Mouse (Mus musculus): Measurements from ENCODE around the gene Orm2. TPM values are rescaled to one million over a fixed set of nuclear protein-coding genes. Genes with fewer than 3 reads are reported as not detected.

Orm2 gene
- total and polyA plus RNA-seq, 2 experiments from 2014 or later: not detected

DNA sequence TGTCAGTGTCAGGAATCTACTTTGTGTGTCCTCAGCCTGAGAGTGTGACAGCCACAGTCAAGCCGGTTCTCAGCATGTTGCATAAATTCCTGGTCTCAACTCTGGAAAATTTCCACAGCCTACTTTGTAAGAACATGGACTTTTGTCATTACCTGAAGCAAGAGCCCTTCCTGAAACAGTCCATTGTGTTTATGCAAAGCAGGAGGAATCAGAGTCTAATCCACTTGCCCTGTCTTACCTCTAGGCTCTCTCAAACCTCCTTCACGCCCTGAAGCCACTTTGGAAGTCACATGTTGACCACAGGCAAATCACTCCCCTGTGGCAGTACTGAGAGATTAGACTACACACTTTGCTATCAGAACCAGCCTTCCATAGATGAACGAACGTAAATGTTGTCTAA is 19.8 kb upstream of the Orm2 start:
- Histone ChIP-seq H3K4me2 (ENCODE audit: low read depth) (no peak overlapping the region), H3K9me3 (ENCODE audit: low read length) (no peaks in the 10 kb centered on the region), H3K4me3 (ENCODE audit: low read depth, low read length) (no peak overlapping the region), H3K4me1 (ENCODE audit: insufficient read depth) (no peaks in the 10 kb centered on the region), H3K27ac (ENCODE audit: low read depth, low read length) (no peak overlapping the region), H3K9ac (no peak overlapping the region), H3K27me3 (ENCODE audit: insufficient read depth, low read length) (no peaks in the 10 kb centered on the region), H3K36me3 (ENCODE audit: insufficient read depth) (no peaks in the 10 kb centered on the region)
- 67% methylated on average over 4 of the region's 4 CpGs for WGBS
- DNase-seq: no peak
- ATAC-seq: no peak
- no peak for TF ChIP-seq CTCF (IDR thresholded peaks at IDR 0.05; ENCODE audit: low read depth)

DNA sequence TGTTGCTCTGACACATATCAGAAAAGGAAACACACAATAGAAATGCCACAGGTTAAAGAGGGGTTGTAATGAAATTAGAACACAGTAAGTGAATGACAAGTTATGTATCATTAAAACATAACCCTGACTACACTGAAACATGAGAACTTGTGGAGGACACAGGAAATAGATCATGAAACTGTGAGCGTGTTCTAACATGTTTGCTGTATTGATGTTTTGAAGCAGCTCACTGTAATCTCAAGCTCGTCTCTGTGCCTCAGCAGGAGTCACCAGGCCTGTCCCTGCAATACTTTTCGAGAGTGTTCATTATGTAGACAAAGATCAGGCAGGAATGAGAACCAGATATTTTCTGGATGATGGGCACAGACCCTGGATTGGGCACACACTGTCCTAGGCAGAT is 18.6 kb upstream of the Orm2 start:
- Histone ChIP-seq H3K4me2 (ENCODE audit: low read depth) (no peak overlapping the region), H3K9me3 (ENCODE audit: low read length) (no peaks in the 10 kb centered on the region), H3K4me1 (ENCODE audit: insufficient read depth) (no peaks in the 10 kb centered on the region), H3K4me3 (ENCODE audit: low read depth, low read length) (no peak overlapping the region), H3K27me3 (ENCODE audit: insufficient read depth, low read length) (no peaks in the 10 kb centered on the region), H3K9ac (no peak overlapping the region), H3K27ac (ENCODE audit: low read depth, low read length) (no peak overlapping the region), H3K36me3 (ENCODE audit: insufficient read depth) (no peaks in the 10 kb centered on the region)
- DNase-seq (no peak), ATAC-seq (no peak)
- TF ChIP-seq CTCF (IDR thresholded peaks at IDR 0.05; ENCODE audit: low read depth): no peak
- 74% methylated on average over 3 of the region's 3 CpGs for WGBS

- no peak within 1 kb of the TSS for H3K27ac ChIP-seq (ENCODE audit: low read depth, low read length)
- no peaks in the 10 kb centered on the region for H3K27me3 ChIP-seq (ENCODE audit: insufficient read depth, low read length)
- no peak within 1 kb of the TSS for H3K9ac ChIP-seq
- WGBS: 90% methylated on average over 8 of the region's 8 CpGs
- no peak for TF ChIP-seq CTCF (IDR thresholded peaks at IDR 0.05; ENCODE audit: low read depth)
- H3K36me3 ChIP-seq (ENCODE audit: insufficient read depth): no peaks in the 10 kb centered on the region
- no peak within 1 kb of the TSS for H3K4me2 ChIP-seq (ENCODE audit: low read depth)
- no peaks in the 10 kb centered on the region for H3K4me1 ChIP-seq (ENCODE audit: insufficient read depth)
- H3K4me3 ChIP-seq (ENCODE audit: low read depth, low read length): no peak within 1 kb of the TSS
- no peak for DNase-seq
- no peak for ATAC-seq
- H3K9me3 ChIP-seq (ENCODE audit: low read length): no peaks in the 10 kb centered on the region
Observed at GRCm38 (mm10) chr4:63344295-63344694, 18.0 kb upstream of the Orm2 start, which contains the start of gene Orm1. Orm1 (plus strand) TSS chr4:63344560.

GRCm38 (mm10) chr4:63345261-63345660 is 17.0 kb upstream of the Orm2 start:
- ATAC-seq (no peak), DNase-seq (no peak)
- Histone ChIP-seq H3K9ac (no peak overlapping the region), H3K4me3 (ENCODE audit: low read depth, low read length) (no peak overlapping the region), H3K4me2 (ENCODE audit: low read depth) (no peak overlapping the region), H3K36me3 (ENCODE audit: insufficient read depth) (no peaks in the 10 kb centered on the region), H3K9me3 (ENCODE audit: low read length) (no peaks in the 10 kb centered on the region), H3K27me3 (ENCODE audit: insufficient read depth, low read length) (no peaks in the 10 kb centered on the region), H3K27ac (ENCODE audit: low read depth, low read length) (no peak overlapping the region), H3K4me1 (ENCODE audit: insufficient read depth) (no peaks in the 10 kb centered on the region)
- TF ChIP-seq CTCF (IDR thresholded peaks at IDR 0.05; ENCODE audit: low read depth): no peak

GRCm38 (mm10) chr4:63346659-63347058 is 15.6 kb upstream of the Orm2 start:
- no peaks in the 10 kb centered on the region for H3K36me3 ChIP-seq (ENCODE audit: insufficient read depth)
- H3K4me1 ChIP-seq (ENCODE audit: insufficient read depth): no peaks in the 10 kb centered on the region
- no peak overlapping the region for H3K4me2 ChIP-seq (ENCODE audit: low read depth)
- 90% methylated on average over 4 of the region's 4 CpGs for WGBS
- H3K27me3 ChIP-seq (ENCODE audit: insufficient read depth, low read length): no peaks in the 10 kb centered on the region
- TF ChIP-seq CTCF (IDR thresholded peaks at IDR 0.05; ENCODE audit: low read depth): no peak
- H3K27ac ChIP-seq (ENCODE audit: low read depth, low read length): no peak overlapping the region
- H3K9me3 ChIP-seq (ENCODE audit: low read length): no peaks in the 10 kb centered on the region
- H3K4me3 ChIP-seq (ENCODE audit: low read depth, low read length): no peak overlapping the region
- ATAC-seq (no peak), DNase-seq (no peak)
- H3K9ac ChIP-seq: no peak overlapping the region

DNA sequence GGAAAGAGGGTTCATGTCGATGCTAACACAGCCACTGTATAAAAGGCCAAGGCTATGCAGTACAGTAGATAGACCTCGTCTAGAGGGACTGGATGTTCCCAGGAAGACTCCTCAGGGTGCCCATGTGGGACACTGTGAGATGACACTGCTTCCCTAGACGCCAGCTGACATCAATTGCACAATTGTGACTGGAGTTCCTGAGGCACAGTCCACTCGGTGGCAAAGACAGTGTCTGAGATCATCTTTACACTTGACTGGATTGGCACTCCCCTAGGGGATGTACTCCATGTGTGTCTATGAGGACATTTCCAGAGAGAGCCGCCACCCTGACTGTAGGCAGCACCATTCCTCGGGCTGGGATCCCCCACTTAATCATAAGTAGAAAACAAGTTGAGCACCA is 13.7 kb upstream of the Orm2 start:
- Histone ChIP-seq H3K4me2 (ENCODE audit: low read depth) (no peak overlapping the region), H3K9ac (no peak overlapping the region), H3K36me3 (ENCODE audit: insufficient read depth) (no peaks in the 10 kb centered on the region), H3K27me3 (ENCODE audit: insufficient read depth, low read length) (no peaks in the 10 kb centered on the region), H3K4me3 (ENCODE audit: low read depth, low read length) (no peak overlapping the region), H3K9me3 (ENCODE audit: low read length) (no peaks in the 10 kb centered on the region), H3K4me1 (ENCODE audit: insufficient read depth) (no peaks in the 10 kb centered on the region), H3K27ac (ENCODE audit: low read depth, low read length) (no peak overlapping the region)
- ATAC-seq (no peak), DNase-seq (no peak)
- no peak for TF ChIP-seq CTCF (IDR thresholded peaks at IDR 0.05; ENCODE audit: low read depth)
- 71% methylated on average over 6 of the region's 6 CpGs for WGBS

GRCm38 (mm10) chr4:63355877-63356665 is 6.2 kb upstream of the Orm2 start, which contains the start of gene Orm3:
Orm3 (plus strand) TSS chr4:63356162.
- Histone ChIP-seq H3K27me3 (ENCODE audit: insufficient read depth, low read length) (no peaks in the 10 kb centered on the region), H3K9ac (no peak within 1 kb of the TSS), H3K9me3 (ENCODE audit: low read length) (no peaks in the 10 kb centered on the region), H3K4me3 (ENCODE audit: low read depth, low read length) (no peak within 1 kb of the TSS), H3K4me1 (ENCODE audit: insufficient read depth) (no peaks in the 10 kb centered on the region), H3K36me3 (ENCODE audit: insufficient read depth) (no peaks in the 10 kb centered on the region), H3K27ac (ENCODE audit: low read depth, low read length) (no peak within 1 kb of the TSS), H3K4me2 (ENCODE audit: low read depth) (no peak within 1 kb of the TSS)
- ATAC-seq (no peak), DNase-seq (no peak)
- WGBS: 77% methylated on average over 4 of the region's 4 CpGs
- no peak for TF ChIP-seq CTCF (IDR thresholded peaks at IDR 0.05; ENCODE audit: low read depth)

Data from forebrain, postnatal 0 days (tissue).